Comparison of ENCODE assay signal across 8 mouse cellular contexts in the genomic region with DNA sequence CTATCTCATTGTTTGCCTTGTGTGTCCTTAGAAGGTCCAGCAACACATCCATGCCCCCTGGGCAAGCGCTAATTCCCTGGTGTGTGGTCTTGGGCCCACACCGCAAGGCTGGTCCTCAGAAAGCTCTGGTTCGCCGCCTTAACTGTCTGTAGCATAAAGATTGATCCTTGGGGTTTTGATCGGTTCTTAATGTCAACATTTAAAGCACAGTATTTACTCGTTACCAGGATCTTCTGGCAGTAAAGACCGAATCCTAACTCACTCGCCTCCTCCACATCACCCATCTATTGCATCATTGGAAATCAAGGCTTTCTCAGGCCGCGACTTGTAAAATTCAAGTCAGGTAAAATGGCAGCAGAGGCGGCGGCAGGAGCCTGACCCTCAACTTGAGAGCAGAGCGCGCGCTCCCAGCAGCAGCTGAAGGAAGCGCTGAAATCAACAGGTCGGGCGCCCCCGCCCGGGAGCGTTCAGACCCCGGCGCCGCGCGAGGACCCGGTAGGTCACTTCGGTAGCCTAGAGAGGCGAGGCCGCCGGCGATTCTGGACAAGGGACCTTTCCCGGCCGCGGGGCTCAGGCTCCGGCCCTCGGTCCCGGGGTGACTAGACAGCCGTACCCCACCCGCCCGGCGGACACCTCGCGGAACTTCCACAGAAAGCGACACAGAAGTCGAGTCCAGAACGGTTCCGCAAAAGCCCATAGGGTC. TPM values are rescaled to one million over a fixed set of nuclear protein-coding genes. Genes with fewer than 3 reads are reported as not detected.
DNase-seq lines count a peak whose midpoint lies in the region; ATAC-seq lines count a peak whose summit lies in the region.

No protein-coding gene starts in this region.

- no peaks in the 10 kb centered on the region for H3K36me3 ChIP-seq in embryonic facial prominence, embryonic 14.5 days (ENCODE audit: control insufficient read depth, insufficient read depth, low read length)
- H3K36me3 ChIP-seq in heart, embryonic 10.5 days = no peaks in the 10 kb centered on the region
- H3K36me3 ChIP-seq in kidney, embryonic 14.5 days (ENCODE audit: control insufficient read depth, insufficient read depth, low read length) = no peaks in the 10 kb centered on the region
- H3K36me3 ChIP-seq in liver, embryonic 12.5 days = no peaks in the 10 kb centered on the region

- peak overlapping the region; percentile 61 for H3K27ac ChIP-seq in embryonic facial prominence, embryonic 14.5 days (replicated peaks; ENCODE audit: low read depth, low read length)
- peak overlapping the region; percentile 84 for H3K27ac ChIP-seq in heart, embryonic 10.5 days
- no peak overlapping the region for H3K27ac ChIP-seq in kidney, embryonic 14.5 days (ENCODE audit: low read depth, low read length)
- peak overlapping the region; percentile 45; the same call in 1 of the 2 replicates for H3K27ac ChIP-seq in liver, embryonic 12.5 days

- WGBS in embryonic facial prominence, embryonic 14.5 days = 3% methylated on average over 28 of the region's 48 CpGs
- 3% methylated on average over 48 of the region's 48 CpGs for WGBS in heart, embryonic 10.5 days
- 2% methylated on average over 48 of the region's 48 CpGs for WGBS in kidney, embryonic 14.5 days
- 3% methylated on average over 48 of the region's 48 CpGs for WGBS in liver, embryonic 12.5 days (ENCODE audit: insufficient replicate concordance)

- H3K4me1 ChIP-seq in embryonic facial prominence, embryonic 14.5 days (ENCODE audit: control insufficient read depth, insufficient read depth, low read length) = no peaks in the 10 kb centered on the region
- peaks cover 12% of the 10 kb centered on the region; the same call in 1 of the 2 replicates for H3K4me1 ChIP-seq in heart, embryonic 10.5 days
- H3K4me1 ChIP-seq in kidney, embryonic 14.5 days (ENCODE audit: control insufficient read depth, insufficient read depth, low read length) = peaks cover 10% of the 10 kb centered on the region; the same call in 1 of the 2 replicates
- H3K4me1 ChIP-seq in liver, embryonic 12.5 days = peaks cover 29% of the 10 kb centered on the region; the same call in 1 of the 2 replicates

- peak; percentile 93 for DNase-seq in 3134 (ENCODE audit: extremely low read depth, insufficient read length, low spot score)
- peak; percentile 89 for DNase-seq in adrenal gland, postnatal 10 days
- peak; percentile 87 for DNase-seq in embryonic facial prominence, embryonic 14.5 days (ENCODE audit: low spot score)
- DNase-seq in heart, embryonic 10.5 days (ENCODE audit: low spot score) = peak; percentile 92
- DNase-seq in naive thymus-derived CD4-positive, alpha-beta T cell, adult 2 months (ENCODE audit: low read depth) = peak; percentile 79
- peak; percentile 72 to 86 for DNase-seq in spleen, postnatal 4 days (ENCODE audit: low spot score in 2 of 2)

- H3K4me3 ChIP-seq in embryonic facial prominence, embryonic 14.5 days (ENCODE audit: low read depth, low read length) = peak overlapping the region; percentile 79
- H3K4me3 ChIP-seq in heart, embryonic 10.5 days = peak overlapping the region; percentile 81
- peak overlapping the region; percentile 78 for H3K4me3 ChIP-seq in kidney, embryonic 14.5 days (ENCODE audit: low read length)
- peak overlapping the region; percentile 75 for H3K4me3 ChIP-seq in liver, embryonic 12.5 days

- 0 out of 2 replicates have a peak, but pooled peaks cover 3% of the 10 kb centered on the region for H3K27me3 ChIP-seq in embryonic facial prominence, embryonic 14.5 days (replicated peaks; ENCODE audit: control insufficient read depth, insufficient read depth, low read length)
- peaks cover 19% of the 10 kb centered on the region for H3K27me3 ChIP-seq in heart, embryonic 10.5 days (ENCODE audit: insufficient read depth, poor library complexity, severe bottlenecking)
- H3K27me3 ChIP-seq in kidney, embryonic 14.5 days (ENCODE audit: control insufficient read depth, insufficient read depth, low read length) = peaks cover 11% of the 10 kb centered on the region; the same call in 1 of the 2 replicates
- H3K27me3 ChIP-seq in liver, embryonic 12.5 days (replicated peaks) = peaks cover 37% of the 10 kb centered on the region

- ATAC-seq in embryonic facial prominence, embryonic 14.5 days (ENCODE audit: low read depth) = peak; percentile 76
- ATAC-seq in kidney, embryonic 14.5 days (ENCODE audit: low FRiP score, low TSS enrichment) = peak; percentile 72
- peak; percentile 32 for ATAC-seq in liver, embryonic 12.5 days

- H3K9me3 ChIP-seq in embryonic facial prominence, embryonic 14.5 days (ENCODE audit: control insufficient read depth, low read length) = no peaks in the 10 kb centered on the region
- no peaks in the 10 kb centered on the region for H3K9me3 ChIP-seq in heart, embryonic 10.5 days
- no peaks in the 10 kb centered on the region for H3K9me3 ChIP-seq in kidney, embryonic 14.5 days (ENCODE audit: control insufficient read depth, low read length)
- no peaks in the 10 kb centered on the region for H3K9me3 ChIP-seq in liver, embryonic 12.5 days (replicated peaks)

- H3K4me2 ChIP-seq in embryonic facial prominence, embryonic 14.5 days (ENCODE audit: low read depth, low read length) = peak overlapping the region; percentile 93
- H3K4me2 ChIP-seq in kidney, embryonic 14.5 days (replicated peaks; ENCODE audit: low read depth, low read length) = peak overlapping the region; percentile 94
- H3K4me2 ChIP-seq in liver, embryonic 12.5 days = peak overlapping the region; percentile 99

- H3K9ac ChIP-seq in embryonic facial prominence, embryonic 14.5 days (ENCODE audit: low read depth, low read length) = peak overlapping the region; percentile 75
- peak overlapping the region; percentile 60 for H3K9ac ChIP-seq in kidney, embryonic 14.5 days (ENCODE audit: low read depth, low read length)
- H3K9ac ChIP-seq in liver, embryonic 12.5 days = peak overlapping the region; percentile 71

RNA-seq across cellular contexts. Expression of a gene that starts 0.7 kb away (rescaled TPM):
- total RNA-seq in adrenal gland, postnatal 10 days (2021) = 10 to 100 TPM; 16.4 to 17.0 TPM
- 4.6 and 5.5 TPM in 2 replicates for polyA plus RNA-seq in embryonic facial prominence, embryonic 14.5 days (2014; fragmentation: Nextera tagmentation; extraction: Ambion mirVana)
- 2.5 and 3.1 TPM in 2 replicates for polyA plus RNA-seq in heart, embryonic 10.5 days (2016; fragmentation: Nextera tagmentation; extraction: Ambion mirVana)
- 2.2 and 2.3 TPM in 2 replicates for polyA plus RNA-seq in kidney, embryonic 14.5 days (2014; fragmentation: Nextera tagmentation; extraction: Ambion mirVana)
- polyA plus RNA-seq in liver, embryonic 12.5 days (2016; fragmentation: Nextera tagmentation; extraction: Ambion mirVana) = 4.2 and 4.3 TPM in 2 replicates
